Mouse (Mus musculus) testis, adult 2 months (tissue): Measurements from ENCODE around the gene Apoc4.

Source experiments
- CTCF ChIP-seq: fragments of 200-500 bp; IDR thresholded peaks from 2 replicates; pipeline ENCODE4 v1.5.1; 2012; ENCODE audit warnings: low read depth, mild to moderate bottlenecking, inconsistent platforms, low read length, moderate library complexity; ENCODE audit not compliant: control insufficient read depth, insufficient read depth, insufficient replicate concordance
- POLR2A ChIP-seq: fragments of 200-500 bp; IDR thresholded peaks from 2 replicates; pipeline ENCODE4 v1.6.1; 2012; ENCODE audit warnings: low read depth, mild to moderate bottlenecking, inconsistent platforms, low read length, moderate library complexity; ENCODE audit not compliant: control insufficient read depth

GRCm38 (mm10) chr7:19682979-19683378, 1.7 kb upstream of the Apoc4 start:
- TF ChIP-seq CTCF (no peak), POLR2A (no peak)
